In genomic region chr4:124882151-124882729, GRCm38 (mm10) we compare ENCODE assay signal across 9 mouse cellular contexts. TPM values are rescaled to one million over a fixed set of nuclear protein-coding genes. Genes with fewer than 3 reads are reported as not detected.
DNase-seq lines count a peak whose midpoint lies in the region; ATAC-seq lines count a peak whose summit lies in the region.
"Had no signal": no experiment of that assay in that cellular context is flagged by ENCODE, and none has a peak within 500 bp of the region (broad histone marks: within the 10 kb centered on the region; RNA-seq: fewer than 3 reads in every experiment).

No protein-coding gene starts in this region.

- H3K27me3 ChIP-seq in forebrain, embryonic 14.5 days (replicated peaks; ENCODE audit: control insufficient read depth, insufficient read depth, low read length) = peaks cover 26% of the 10 kb centered on the region
- peaks cover 46% of the 10 kb centered on the region for H3K27me3 ChIP-seq in midbrain, embryonic 13.5 days

- H3K9me3 ChIP-seq in forebrain, embryonic 14.5 days (replicated peaks; ENCODE audit: control insufficient read depth, low read length) = no peaks in the 10 kb centered on the region
- peaks cover 6% of the 10 kb centered on the region; the same call in 1 of the 2 replicates for H3K9me3 ChIP-seq in midbrain, embryonic 13.5 days

- peak overlapping the region; percentile 42 for H3K4me3 ChIP-seq in forebrain, embryonic 14.5 days (ENCODE audit: low read depth, low read length)
- H3K4me3 ChIP-seq in midbrain, embryonic 13.5 days (replicated peaks) = peak overlapping the region; percentile 54

- peak; percentile 12 for DNase-seq in kidney, adult 18-20 months
- DNase-seq in kidney, adult 11 months = no peak
- DNase-seq in adrenal gland, adult 2 months = peak; percentile 56
- peak; percentile 33 for DNase-seq in forebrain, embryonic 14.5 days (ENCODE audit: low spot score)
- DNase-seq in kidney, postnatal 10 days = peak; percentile 80
- DNase-seq in layer of hippocampus, postnatal 36 days = no peak

- H3K4me1 ChIP-seq in forebrain, embryonic 14.5 days (ENCODE audit: control insufficient read depth, insufficient read depth, low read length) = no peaks in the 10 kb centered on the region
- peaks cover 39% of the 10 kb centered on the region for H3K4me1 ChIP-seq in midbrain, embryonic 13.5 days (replicated peaks)

- peak; percentile 7; the same call in 1 of the 2 replicates for ATAC-seq in forebrain, embryonic 14.5 days
- ATAC-seq in midbrain, embryonic 13.5 days = no peak; the same call in none of the 2 replicates
- no peak for ATAC-seq in monocyte, adult 5-6 weeks (replicated peaks; ENCODE audit: insufficient number of reproducible peaks, low FRiP score, low TSS enrichment, poor library complexity, severe bottlenecking)

- H3K9ac ChIP-seq in forebrain, embryonic 14.5 days (ENCODE audit: low read length) = peak overlapping the region; percentile 43
- peak overlapping the region; percentile 64 for H3K9ac ChIP-seq in midbrain, embryonic 13.5 days (replicated peaks)

- H3K36me3 ChIP-seq in forebrain, embryonic 14.5 days (ENCODE audit: control insufficient read depth, insufficient read depth, low read length) = no peaks in the 10 kb centered on the region
- H3K36me3 ChIP-seq in midbrain, embryonic 13.5 days = no peaks in the 10 kb centered on the region

- no peak overlapping the region for H3K27ac ChIP-seq in forebrain, embryonic 14.5 days (ENCODE audit: low read depth, low read length)
- peak overlapping the region; percentile 73 for H3K27ac ChIP-seq in midbrain, embryonic 13.5 days

- H3K4me2 ChIP-seq in forebrain, embryonic 14.5 days (ENCODE audit: low read length) = peak overlapping the region; percentile 74
- peak overlapping the region; percentile 74 for H3K4me2 ChIP-seq in midbrain, embryonic 13.5 days (replicated peaks)

- under 1% methylated on average over 36 of the region's 37 CpGs for WGBS in forebrain, embryonic 14.5 days
- under 1% methylated on average over 37 of the region's 37 CpGs for WGBS in midbrain, embryonic 13.5 days

RNA-seq across cellular contexts. Expression of gene Epha10, which starts 1.5 kb away (rescaled TPM):
- total RNA-seq in adrenal gland, adult 2 months (2021) = 1 to 10 TPM; 1.7 to 2.9 TPM
- polyA plus RNA-seq in adrenal gland, adult 2 months (2012; rRNA removed) = 3.3 TPM in 2 replicates
- 0.27 and 0.84 TPM in 2 replicates for polyA plus RNA-seq in forebrain, embryonic 14.5 days (2014; fragmentation: Nextera tagmentation; extraction: Ambion mirVana)
- polyA plus RNA-seq in midbrain, embryonic 13.5 days (2015; fragmentation: Nextera tagmentation; extraction: Ambion mirVana) = 10.0 and 13.4 TPM in 2 replicates
- total RNA-seq in monocyte, adult 5-6 weeks (2017) = not detected in 3 replicates
- 10 to 100 TPM; 35.0 to 40.9 TPM for total RNA-seq in layer of hippocampus, postnatal 36 days (2021)
- total RNA-seq: MEL had no signal

RNA-seq across cellular contexts. Expression of gene Maneal, which starts 20.3 kb away (rescaled TPM):
- 1 to 10 TPM; 4.7 TPM for total RNA-seq in adrenal gland, adult 2 months (2021)
- polyA plus RNA-seq in adrenal gland, adult 2 months (2012; rRNA removed) = 5.9 and 6.5 TPM in 2 replicates
- 12.9 and 13.4 TPM in 2 replicates for polyA plus RNA-seq in forebrain, embryonic 14.5 days (2014; fragmentation: Nextera tagmentation; extraction: Ambion mirVana)
- 7.3 and 9.5 TPM in 2 replicates for polyA plus RNA-seq in midbrain, embryonic 13.5 days (2015; fragmentation: Nextera tagmentation; extraction: Ambion mirVana)
- total RNA-seq in monocyte, adult 5-6 weeks (2017) = 0.53 to 0.76 TPM in 2 of 3 replicates, not detected in the other
- total RNA-seq in layer of hippocampus, postnatal 36 days (2021) = 10 to 100 TPM; 50.6 to 52.1 TPM

RNA-seq across cellular contexts. Expression of gene 1110065P20Rik, which starts 31.2 kb away (rescaled TPM):
- total RNA-seq in adrenal gland, adult 2 months (2021) = 10 to 100 TPM; 29.3 to 47.0 TPM
- 63.4 and 70.0 TPM in 2 replicates for polyA plus RNA-seq in adrenal gland, adult 2 months (2012; rRNA removed)
- polyA plus RNA-seq in forebrain, embryonic 14.5 days (2014; fragmentation: Nextera tagmentation; extraction: Ambion mirVana) = 78.0 and 90.7 TPM in 2 replicates
- 70.6 and 77.5 TPM in 2 replicates for polyA plus RNA-seq in midbrain, embryonic 13.5 days (2015; fragmentation: Nextera tagmentation; extraction: Ambion mirVana)
- total RNA-seq in monocyte, adult 5-6 weeks (2017) = 5.5 to 6.7 TPM (median 6.5 TPM) in 3 replicates
- 10 to 100 TPM; 87.1 to 93.6 TPM for total RNA-seq in layer of hippocampus, postnatal 36 days (2021)

RNA-seq across cellular contexts. Expression of gene Yrdc, which starts 31.8 kb away (rescaled TPM):
- total RNA-seq in adrenal gland, adult 2 months (2021) = 10 to 100 TPM; 34.9 to 39.5 TPM
- 45.0 and 48.5 TPM in 2 replicates for polyA plus RNA-seq in adrenal gland, adult 2 months (2012; rRNA removed)
- polyA plus RNA-seq in forebrain, embryonic 14.5 days (2014; fragmentation: Nextera tagmentation; extraction: Ambion mirVana) = 57.1 and 62.4 TPM in 2 replicates
- polyA plus RNA-seq in midbrain, embryonic 13.5 days (2015; fragmentation: Nextera tagmentation; extraction: Ambion mirVana) = 42.8 and 45.1 TPM in 2 replicates
- 28.9 to 39.6 TPM (median 38.2 TPM) in 3 replicates for total RNA-seq in monocyte, adult 5-6 weeks (2017)
- total RNA-seq in layer of hippocampus, postnatal 36 days (2021) = 10 to 100 TPM; 32.0 to 33.5 TPM

RNA-seq across cellular contexts. Expression of gene 9930104L06Rik, which starts 54.6 kb away (rescaled TPM):
- total RNA-seq in adrenal gland, adult 2 months (2021) = 10 to 100 TPM; 10.3 to 15.3 TPM
- polyA plus RNA-seq in adrenal gland, adult 2 months (2012; rRNA removed) = 13.2 and 21.1 TPM in 2 replicates
- polyA plus RNA-seq in forebrain, embryonic 14.5 days (2014; fragmentation: Nextera tagmentation; extraction: Ambion mirVana) = 3.2 and 5.6 TPM in 2 replicates
- polyA plus RNA-seq in midbrain, embryonic 13.5 days (2015; fragmentation: Nextera tagmentation; extraction: Ambion mirVana) = 14.8 and 21.6 TPM in 2 replicates
- 13.3 to 21.1 TPM (median 17.5 TPM) in 3 replicates for total RNA-seq in monocyte, adult 5-6 weeks (2017)
- 10 to 100 TPM; 25.2 to 26.1 TPM for total RNA-seq in layer of hippocampus, postnatal 36 days (2021)

Comparison
In these comparisons a context has a peak if more than half of its experiments do, and no peak if none do; other contexts are left out.
1. DNase-seq: peak in kidney, adult 18-20 months (single experiment), adrenal gland, adult 2 months (single experiment), forebrain, embryonic 14.5 days (single experiment) and kidney, postnatal 10 days (single experiment); none in kidney, adult 11 months (single experiment) and layer of hippocampus, postnatal 36 days (0 of 2).
2. RNA of gene Epha10, which starts 1.5 kb away (total RNA-seq): 35.0 to 40.9 TPM in layer of hippocampus, postnatal 36 days; 1.7 to 2.9 TPM in adrenal gland, adult 2 months and not detected in monocyte, adult 5-6 weeks; every median in the first group is over 4 times any median in the second.
3. RNA of gene Maneal, which starts 20.3 kb away (total RNA-seq): 50.6 to 52.1 TPM in layer of hippocampus, postnatal 36 days; 4.7 TPM in adrenal gland, adult 2 months and 0.53 to 0.76 TPM in monocyte, adult 5-6 weeks; every median in the first group is over 4 times any median in the second.